Mouse (Mus musculus): ENCODE measurements around the gene Mettl21e.

GRCm38 (mm10) chr1:44235311-44235710, 16.6 kb upstream of the Mettl21e start:
- TF ChIP-seq TAL1 (IDR thresholded peaks at IDR 0.05; ENCODE audit: low read length) (no peak), GATA1 (IDR thresholded peaks at IDR 0.05; ENCODE audit: low read length) (no peak)
